Mouse (Mus musculus): ENCODE measurements at regions not wholly inside any gene's neighbourhood (a gene's known extent, or its start where the extent isn't known, plus 50 kb on each side); places are given as distances from the start of the nearest gene placed in this dataset.

DNA sequence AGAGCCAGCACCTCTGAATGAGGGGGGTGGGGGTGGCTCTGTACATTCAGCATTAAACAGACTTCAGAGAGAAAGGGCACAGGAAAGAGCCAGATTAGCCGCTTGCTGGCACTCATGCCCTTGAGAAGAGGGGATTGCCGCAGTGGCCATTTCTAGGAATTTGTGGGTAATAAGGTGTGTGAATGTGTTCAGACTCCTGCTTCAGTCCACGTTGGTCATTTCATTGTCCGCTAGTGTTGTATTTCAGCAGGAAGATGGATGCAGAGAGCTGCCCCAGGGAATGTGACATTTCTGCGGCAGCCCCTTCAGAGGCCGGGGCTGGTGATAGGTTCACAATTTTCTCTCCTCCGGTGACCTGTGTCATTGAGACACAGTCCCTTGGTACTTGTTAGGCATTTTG, 247.1 kb upstream of the Kcnab2 start:
- ATAC-seq (ENCODE audit: insufficient number of reproducible peaks, insufficient read depth, low FRiP score, low read depth): no peak
- Histone ChIP-seq H3K4me3 (ENCODE audit: low read depth, low read length) (no peak overlapping the region), H3K4me2 (replicated peaks; ENCODE audit: low read depth, low read length) (no peak overlapping the region), H3K9ac (replicated peaks; ENCODE audit: low read depth, low read length) (no peak overlapping the region), H3K27me3 (ENCODE audit: control insufficient read depth, insufficient read depth, low read length) (no peaks in the 10 kb centered on the region), H3K36me3 (ENCODE audit: control insufficient read depth, insufficient read depth, low read length) (no peaks in the 10 kb centered on the region), H3K4me1 (ENCODE audit: control insufficient read depth, insufficient read depth, low read length) (no peaks in the 10 kb centered on the region), H3K9me3 (ENCODE audit: control insufficient read depth, low read depth, low read length) (no peaks in the 10 kb centered on the region), H3K27ac (ENCODE audit: low read length) (no peak overlapping the region)
- 68% methylated on average over 7 of the region's 7 CpGs for WGBS

DNA sequence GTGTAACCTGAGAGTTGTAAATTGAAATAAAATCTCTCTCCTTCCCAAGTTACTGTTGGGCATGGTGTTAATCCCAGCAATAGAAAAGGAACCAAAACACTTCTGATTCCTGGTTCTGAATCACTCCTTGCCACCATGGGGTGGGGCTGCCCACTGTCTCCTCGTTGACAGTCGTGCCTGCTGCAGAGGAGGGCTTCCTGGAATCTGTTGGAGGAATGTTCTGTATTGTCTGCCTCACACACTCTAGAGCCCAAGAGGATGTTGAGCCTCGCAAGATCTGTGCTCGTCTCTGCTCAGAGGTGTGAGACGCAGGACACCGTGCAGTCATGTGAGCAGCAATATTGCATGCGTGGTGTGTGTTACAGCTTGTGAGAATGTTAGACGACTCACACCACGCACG, 246.4 kb upstream of the Kcnab2 start:
- WGBS: 71% methylated on average over 10 of the region's 10 CpGs
- no peak overlapping the region for H3K27ac ChIP-seq (ENCODE audit: low read length)
- H3K36me3 ChIP-seq (ENCODE audit: control insufficient read depth, insufficient read depth, low read length): no peaks in the 10 kb centered on the region
- H3K9ac ChIP-seq (replicated peaks; ENCODE audit: low read depth, low read length): no peak overlapping the region
- no peak overlapping the region for H3K4me2 ChIP-seq (replicated peaks; ENCODE audit: low read depth, low read length)
- no peaks in the 10 kb centered on the region for H3K27me3 ChIP-seq (ENCODE audit: control insufficient read depth, insufficient read depth, low read length)
- no peak overlapping the region for H3K4me3 ChIP-seq (ENCODE audit: low read depth, low read length)
- H3K4me1 ChIP-seq (ENCODE audit: control insufficient read depth, insufficient read depth, low read length): no peaks in the 10 kb centered on the region
- no peaks in the 10 kb centered on the region for H3K9me3 ChIP-seq (ENCODE audit: control insufficient read depth, low read depth, low read length)
- ATAC-seq (ENCODE audit: insufficient number of reproducible peaks, insufficient read depth, low FRiP score, low read depth): no peak

DNA sequence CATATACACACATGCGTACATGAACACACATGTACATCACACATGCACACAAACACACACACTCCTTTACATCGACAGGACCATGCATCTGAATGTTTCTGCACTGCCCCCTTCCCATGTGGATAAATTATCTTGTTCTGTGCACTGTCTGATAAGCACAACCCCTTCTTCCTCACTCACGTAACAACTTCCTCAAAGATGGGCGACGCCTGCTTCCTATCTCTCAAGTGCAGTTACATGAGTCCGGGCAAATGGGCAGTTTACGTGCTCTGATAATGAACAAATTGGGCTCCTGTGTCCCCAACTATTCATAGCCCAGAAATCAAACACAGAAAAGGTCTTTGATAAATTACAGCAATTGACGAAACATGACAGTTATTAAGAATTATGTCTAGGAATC, 242.9 kb upstream of the Kcnab2 start:
- Histone ChIP-seq H3K9me3 (ENCODE audit: control insufficient read depth, low read depth, low read length) (no peaks in the 10 kb centered on the region), H3K4me3 (ENCODE audit: low read depth, low read length) (no peak overlapping the region), H3K27ac (ENCODE audit: low read length) (no peak overlapping the region), H3K9ac (replicated peaks; ENCODE audit: low read depth, low read length) (no peak overlapping the region), H3K36me3 (ENCODE audit: control insufficient read depth, insufficient read depth, low read length) (no peaks in the 10 kb centered on the region), H3K4me1 (ENCODE audit: control insufficient read depth, insufficient read depth, low read length) (no peaks in the 10 kb centered on the region), H3K4me2 (replicated peaks; ENCODE audit: low read depth, low read length) (no peak overlapping the region), H3K27me3 (ENCODE audit: control insufficient read depth, insufficient read depth, low read length) (no peaks in the 10 kb centered on the region)
- 81% methylated on average over 8 of the region's 8 CpGs for WGBS
- ATAC-seq (ENCODE audit: insufficient number of reproducible peaks, insufficient read depth, low FRiP score, low read depth): no peak

DNA sequence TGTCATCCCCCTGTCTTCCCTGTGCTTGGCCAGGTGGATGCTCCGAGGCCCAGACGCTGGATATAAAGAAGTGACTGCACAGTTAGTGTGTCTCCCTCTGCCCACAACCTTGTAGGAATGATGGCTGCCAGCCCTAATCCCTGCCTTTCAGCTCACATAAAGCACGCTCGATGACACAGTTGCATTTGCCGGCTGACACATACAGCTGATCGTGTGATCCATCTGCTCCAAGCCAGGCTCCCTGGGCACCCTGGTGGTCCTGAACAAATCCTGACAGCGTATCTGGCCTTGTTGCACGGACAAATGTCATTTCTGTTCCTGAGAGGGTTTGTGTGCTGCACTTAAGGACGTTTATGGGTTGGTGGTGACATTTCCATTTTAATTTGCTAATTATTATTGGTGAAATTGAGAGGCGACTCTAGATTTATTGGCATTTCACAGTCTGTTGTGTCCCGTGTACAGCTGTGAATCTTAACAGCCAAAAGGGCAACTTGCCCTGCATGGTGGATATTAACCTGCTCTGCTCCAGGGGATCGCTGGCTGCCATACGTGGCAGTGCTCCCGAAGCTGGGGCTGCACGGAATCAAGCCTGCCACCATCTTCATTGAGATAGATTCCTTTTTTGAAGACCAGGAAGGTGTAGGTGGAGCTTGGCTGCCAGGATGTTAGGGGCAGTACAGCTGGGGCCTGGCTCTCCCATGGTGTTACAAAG, 241.9 kb upstream of the Kcnab2 start:
- Histone ChIP-seq H3K36me3 (ENCODE audit: control insufficient read depth, insufficient read depth, low read length) (no peaks in the 10 kb centered on the region), H3K9ac (replicated peaks; ENCODE audit: low read depth, low read length) (no peak overlapping the region), H3K27ac (ENCODE audit: low read length) (no peak overlapping the region), H3K4me3 (ENCODE audit: low read depth, low read length) (no peak overlapping the region), H3K4me2 (replicated peaks; ENCODE audit: low read depth, low read length) (no peak overlapping the region), H3K4me1 (ENCODE audit: control insufficient read depth, insufficient read depth, low read length) (no peaks in the 10 kb centered on the region), H3K9me3 (ENCODE audit: control insufficient read depth, low read depth, low read length) (no peaks in the 10 kb centered on the region), H3K27me3 (ENCODE audit: control insufficient read depth, insufficient read depth, low read length) (no peaks in the 10 kb centered on the region)
- WGBS: 85% methylated on average over 15 of the region's 15 CpGs
- no peak for ATAC-seq (ENCODE audit: insufficient number of reproducible peaks, insufficient read depth, low FRiP score, low read depth)

DNA sequence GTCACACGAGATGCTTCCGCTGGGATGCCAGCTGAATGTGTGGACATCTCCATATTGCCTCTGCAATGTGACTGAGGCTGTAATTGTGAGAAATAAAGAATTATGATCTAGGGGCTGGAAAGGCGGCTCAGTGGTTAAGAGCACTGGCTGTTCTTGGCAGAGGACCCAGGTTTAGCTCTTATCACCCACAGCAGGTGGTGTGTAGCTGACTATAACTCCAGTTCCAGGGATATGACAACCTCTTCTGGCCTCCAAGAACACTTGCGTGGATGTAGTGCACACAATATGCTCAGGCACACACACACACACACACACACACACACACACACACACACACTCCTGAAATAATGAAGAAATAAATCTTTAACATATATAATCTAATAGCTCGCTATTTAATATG, 232.7 kb upstream of the Kcnab2 start:
- no peaks in the 10 kb centered on the region for H3K9me3 ChIP-seq (ENCODE audit: control insufficient read depth, low read depth, low read length)
- no peaks in the 10 kb centered on the region for H3K36me3 ChIP-seq (ENCODE audit: control insufficient read depth, insufficient read depth, low read length)
- no peak overlapping the region for H3K4me3 ChIP-seq (ENCODE audit: low read depth, low read length)
- H3K9ac ChIP-seq (replicated peaks; ENCODE audit: low read depth, low read length): no peak overlapping the region
- H3K27me3 ChIP-seq (ENCODE audit: control insufficient read depth, insufficient read depth, low read length): no peaks in the 10 kb centered on the region
- WGBS: 84% methylated on average over 5 of the region's 5 CpGs
- no peak overlapping the region for H3K4me2 ChIP-seq (replicated peaks; ENCODE audit: low read depth, low read length)
- no peaks in the 10 kb centered on the region for H3K4me1 ChIP-seq (ENCODE audit: control insufficient read depth, insufficient read depth, low read length)
- ATAC-seq (ENCODE audit: insufficient number of reproducible peaks, insufficient read depth, low FRiP score, low read depth): no peak
- H3K27ac ChIP-seq (ENCODE audit: low read length): no peak overlapping the region

DNA sequence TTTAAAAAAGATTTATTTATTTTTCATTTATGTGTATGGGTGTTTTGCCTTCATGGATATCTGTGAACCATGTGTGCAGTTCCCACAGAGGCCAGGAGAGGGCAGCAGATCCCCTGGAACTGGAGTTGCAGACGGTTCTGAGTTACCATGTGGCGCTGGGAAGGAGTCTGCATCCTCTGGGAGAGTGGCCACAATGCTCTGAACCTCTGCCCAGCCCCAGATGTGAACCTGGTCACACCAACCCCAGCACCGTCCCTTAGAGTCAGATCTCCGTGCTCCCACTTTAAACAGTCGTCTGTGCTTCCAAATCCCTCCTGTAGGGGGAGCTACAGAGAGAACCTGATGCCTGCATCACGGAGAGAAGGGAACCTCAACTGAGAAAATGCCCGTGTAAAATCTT, 222.5 kb upstream of the Kcnab2 start:
- 78% methylated on average over 7 of the region's 7 CpGs for WGBS

DNA sequence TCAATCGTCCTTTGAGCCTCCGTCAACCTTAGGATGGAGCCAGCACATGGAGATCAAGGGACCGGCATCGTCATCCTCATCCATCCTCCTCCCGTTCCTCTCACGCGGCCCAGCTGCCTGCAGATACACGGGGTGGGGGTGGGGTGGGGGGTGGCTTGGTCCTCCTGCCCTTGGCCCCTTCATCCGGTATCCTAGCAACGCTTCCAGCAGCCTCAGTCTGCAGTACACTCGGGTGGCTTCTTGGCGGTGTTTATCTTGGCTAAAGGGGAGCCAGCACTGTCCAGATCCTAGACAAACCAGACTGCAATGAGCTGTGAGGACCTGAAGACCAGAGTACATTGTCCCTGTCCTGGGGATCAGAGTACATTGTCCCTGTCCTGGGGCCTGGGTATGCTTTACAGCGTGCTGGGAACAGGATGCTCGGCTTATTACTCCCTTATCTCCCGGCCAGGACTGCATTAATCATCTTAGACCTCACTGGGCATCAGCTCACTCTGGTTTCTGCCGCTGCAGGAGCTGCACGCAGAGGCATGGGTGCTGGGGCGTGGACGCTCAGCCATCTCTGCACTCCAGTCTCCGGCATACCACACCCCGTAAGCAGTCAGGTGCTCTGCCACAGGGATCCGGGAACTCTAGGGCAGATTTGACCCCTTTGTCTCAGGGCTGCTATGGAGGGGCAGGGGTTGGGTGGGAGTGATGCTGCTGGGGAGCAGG, 219.7 kb upstream of the Kcnab2 start:
- ATAC-seq (ENCODE audit: insufficient number of reproducible peaks, insufficient read depth, low FRiP score, low read depth): no peak

More for the DNA sequence above, 222.5 kb upstream of the Kcnab2 start:
- ATAC-seq (ENCODE audit: insufficient number of reproducible peaks, insufficient read depth, low FRiP score, low read depth): no peak
- Histone ChIP-seq H3K36me3 (ENCODE audit: control insufficient read depth, insufficient read depth, low read length) (no peaks in the 10 kb centered on the region), H3K9ac (replicated peaks; ENCODE audit: low read depth, low read length) (no peak overlapping the region), H3K27me3 (ENCODE audit: control insufficient read depth, insufficient read depth, low read length) (no peaks in the 10 kb centered on the region), H3K4me1 (ENCODE audit: control insufficient read depth, insufficient read depth, low read length) (no peaks in the 10 kb centered on the region), H3K4me3 (ENCODE audit: low read depth, low read length) (no peak overlapping the region), H3K4me2 (replicated peaks; ENCODE audit: low read depth, low read length) (no peak overlapping the region), H3K27ac (ENCODE audit: low read length) (no peak overlapping the region), H3K9me3 (ENCODE audit: control insufficient read depth, low read depth, low read length) (0 out of 2 replicates have a peak, but pooled peaks cover 3% of the 10 kb centered on the region)

DNA sequence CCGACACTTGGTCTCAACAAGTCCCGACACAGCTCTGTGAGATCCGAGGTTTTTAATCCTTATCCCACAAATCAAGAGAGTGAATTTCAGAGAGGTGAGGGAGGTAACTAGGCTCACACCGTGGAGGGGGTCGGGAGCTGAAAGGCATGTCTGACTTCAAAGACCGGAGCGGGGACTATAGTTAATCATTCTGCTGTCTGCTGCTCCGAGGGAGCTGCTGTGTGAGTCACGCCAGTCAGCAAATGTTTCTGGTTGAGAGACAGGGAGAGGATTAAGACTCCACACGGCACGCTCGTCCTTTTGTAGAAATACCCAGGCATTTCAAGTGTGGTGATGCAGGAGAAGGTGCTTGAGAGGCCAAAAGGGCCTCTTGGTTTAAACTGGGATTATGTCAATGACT, 214.1 kb upstream of the Kcnab2 start:
- H3K27ac ChIP-seq (ENCODE audit: low read length): no peak overlapping the region
- WGBS: 21% methylated on average over 12 of the region's 12 CpGs
- no peaks in the 10 kb centered on the region for H3K9me3 ChIP-seq (ENCODE audit: control insufficient read depth, low read depth, low read length)
- no peak overlapping the region for H3K9ac ChIP-seq (replicated peaks; ENCODE audit: low read depth, low read length)
- H3K36me3 ChIP-seq (ENCODE audit: control insufficient read depth, insufficient read depth, low read length): no peaks in the 10 kb centered on the region
- no peak overlapping the region for H3K4me2 ChIP-seq (replicated peaks; ENCODE audit: low read depth, low read length)
- peaks cover 4% of the 10 kb centered on the region; the same call in 1 of the 2 replicates for H3K4me1 ChIP-seq (ENCODE audit: control insufficient read depth, insufficient read depth, low read length)
- no peaks in the 10 kb centered on the region for H3K27me3 ChIP-seq (ENCODE audit: control insufficient read depth, insufficient read depth, low read length)
- no peak overlapping the region for H3K4me3 ChIP-seq (ENCODE audit: low read depth, low read length)
- ATAC-seq (ENCODE audit: insufficient number of reproducible peaks, insufficient read depth, low FRiP score, low read depth): no peak

More for the DNA sequence above, 219.7 kb upstream of the Kcnab2 start:
- Histone ChIP-seq H3K9me3 (ENCODE audit: control insufficient read depth, low read depth, low read length) (0 out of 2 replicates have a peak, but pooled peaks cover 3% of the 10 kb centered on the region), H3K27me3 (ENCODE audit: control insufficient read depth, insufficient read depth, low read length) (no peaks in the 10 kb centered on the region), H3K4me3 (ENCODE audit: low read depth, low read length) (no peak overlapping the region), H3K27ac (ENCODE audit: low read length) (no peak overlapping the region), H3K4me1 (ENCODE audit: control insufficient read depth, insufficient read depth, low read length) (no peaks in the 10 kb centered on the region), H3K36me3 (ENCODE audit: control insufficient read depth, insufficient read depth, low read length) (no peaks in the 10 kb centered on the region), H3K4me2 (replicated peaks; ENCODE audit: low read depth, low read length) (no peak overlapping the region), H3K9ac (replicated peaks; ENCODE audit: low read depth, low read length) (no peak overlapping the region)
- 19% methylated on average over 22 of the region's 22 CpGs for WGBS
